Mouse (Mus musculus): ENCODE data around the gene Vps37b. TPM values are rescaled to one million over a fixed set of nuclear protein-coding genes. Genes with fewer than 3 reads are reported as not detected.
"Not testable (repeated sequence)": the region's sequence is repeated elsewhere in the genome, so short reads cannot be mapped to it uniquely, and the experiment has no call there.

The Vps37b gene
- polyA plus RNA-seq, 1 experiment from 2014 or later: 37.7 TPM

DNA sequence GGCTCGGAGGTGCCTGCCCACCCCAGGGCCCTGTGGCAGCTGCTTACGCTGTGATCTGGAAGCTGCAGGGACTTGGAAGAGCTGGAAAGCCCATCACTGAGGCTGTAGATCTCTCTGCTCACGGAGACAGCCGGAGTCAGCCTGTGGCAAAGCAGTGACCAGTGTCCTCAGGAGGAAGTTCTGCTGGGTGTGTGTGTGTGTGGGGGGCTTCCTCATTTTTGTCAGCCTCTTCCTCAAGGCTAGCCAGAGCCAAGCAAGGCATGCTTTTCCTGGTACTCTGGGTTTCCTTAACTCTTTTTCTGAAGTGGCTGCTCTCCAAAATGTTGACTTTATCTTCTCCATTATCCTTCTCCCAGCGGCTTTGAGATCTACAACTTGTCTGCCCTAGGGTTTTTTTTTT, 27.6 kb upstream of the Vps37b start:
- no peak overlapping the region for H3K4me2 ChIP-seq (replicated peaks)
- ATAC-seq (ENCODE audit: insufficient number of reproducible peaks, low FRiP score, low TSS enrichment, low read depth): no peak
- no peak overlapping the region for H3K4me3 ChIP-seq (replicated peaks)
- H3K27me3 ChIP-seq: no peaks in the 10 kb centered on the region
- H3K36me3 ChIP-seq: no peaks in the 10 kb centered on the region
- no peak overlapping the region for H3K9ac ChIP-seq
- H3K27ac ChIP-seq (replicated peaks): no peak overlapping the region
- peaks cover 2% of the 10 kb centered on the region; the same call in 1 of the 2 replicates for H3K4me1 ChIP-seq
- no peaks in the 10 kb centered on the region for H3K9me3 ChIP-seq (replicated peaks)
- WGBS: 60% methylated on average over 5 of the region's 5 CpGs

DNA sequence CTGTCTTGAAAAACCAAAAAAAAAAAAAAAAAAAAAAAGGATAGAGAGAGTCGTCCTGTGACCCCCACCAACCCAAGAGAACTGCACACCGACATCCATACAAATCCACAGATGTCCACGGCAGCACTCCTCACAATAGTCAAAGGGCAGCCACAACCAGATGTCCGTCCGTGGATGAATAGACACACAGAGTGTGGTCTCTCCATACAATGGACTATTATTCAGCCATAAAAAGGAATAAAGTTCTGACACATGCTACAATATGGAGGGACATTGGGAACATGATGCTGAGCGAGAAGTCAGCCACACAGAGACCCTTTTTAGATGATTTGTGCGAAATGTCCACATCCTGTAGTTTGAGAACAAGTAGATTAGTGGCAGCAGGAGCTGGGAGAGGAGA, 26.7 kb upstream of the Vps37b start:
- peaks cover 2% of the 10 kb centered on the region; the same call in 1 of the 2 replicates for H3K4me1 ChIP-seq
- WGBS: 82% methylated on average over 7 of the region's 7 CpGs

DNA sequence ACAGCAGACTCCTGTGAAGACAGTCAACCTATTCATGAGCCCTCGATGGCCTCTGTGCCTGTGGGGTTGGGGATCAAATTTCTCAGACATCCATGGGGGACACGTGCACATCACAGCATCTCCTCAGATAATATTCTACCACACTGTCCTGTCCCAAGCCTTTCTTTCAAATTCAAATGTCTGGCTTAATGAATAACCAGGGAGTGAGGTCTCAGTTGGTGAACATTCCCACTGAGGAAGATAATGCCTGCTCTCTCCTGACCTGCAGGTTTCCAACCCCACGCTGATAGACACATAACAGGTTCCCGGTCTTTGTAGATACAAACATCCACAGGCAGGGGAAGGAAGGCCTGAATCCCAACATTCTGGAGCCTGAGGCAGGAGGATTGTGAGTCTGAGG, 24.9 kb upstream of the Vps37b start:
- Histone ChIP-seq H3K4me2 (replicated peaks) (no peak overlapping the region), H3K9ac (no peak overlapping the region), H3K9me3 (replicated peaks) (no peaks in the 10 kb centered on the region), H3K36me3 (no peaks in the 10 kb centered on the region), H3K4me3 (replicated peaks) (no peak overlapping the region), H3K27me3 (no peaks in the 10 kb centered on the region), H3K4me1 (0 out of 2 replicates have a peak, but pooled peaks cover 2% of the 10 kb centered on the region), H3K27ac (replicated peaks) (no peak overlapping the region)
- WGBS: 34% methylated on average over 4 of the region's 4 CpGs
- ATAC-seq (ENCODE audit: insufficient number of reproducible peaks, low FRiP score, low TSS enrichment, low read depth): no peak

More for the DNA sequence above, 26.7 kb upstream of the Vps37b start:
- Histone ChIP-seq H3K27me3 (no peaks in the 10 kb centered on the region), H3K9me3 (replicated peaks) (no peaks in the 10 kb centered on the region), H3K4me2 (replicated peaks) (no peak overlapping the region), H3K36me3 (no peaks in the 10 kb centered on the region), H3K9ac (no peak overlapping the region), H3K4me3 (replicated peaks) (no peak overlapping the region), H3K27ac (replicated peaks) (no peak overlapping the region)
- no peak for ATAC-seq (ENCODE audit: insufficient number of reproducible peaks, low FRiP score, low TSS enrichment, low read depth)

DNA sequence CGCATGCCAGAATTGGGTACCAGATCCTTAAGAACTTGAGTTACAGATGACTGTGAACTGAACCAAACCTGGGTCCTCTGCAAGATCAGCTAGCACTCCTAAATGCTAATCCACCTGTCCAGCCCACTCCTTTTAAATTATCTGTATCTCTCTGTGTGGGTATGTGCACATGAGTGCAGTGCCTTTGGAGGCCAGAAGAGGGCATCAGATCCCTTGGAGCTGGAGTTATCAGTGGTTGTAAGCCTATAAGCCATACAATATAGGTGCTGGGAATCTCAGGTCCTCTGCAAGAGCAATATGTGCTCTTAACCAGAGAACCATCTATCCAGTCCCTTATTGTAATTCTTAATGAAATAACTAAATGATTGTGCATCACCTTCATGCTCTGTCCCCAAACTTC, 24.1 kb upstream of the Vps37b start:
- no peaks in the 10 kb centered on the region for H3K27me3 ChIP-seq
- no peak for ATAC-seq (ENCODE audit: insufficient number of reproducible peaks, low FRiP score, low TSS enrichment, low read depth)
- 0 out of 2 replicates have a peak, but pooled peaks cover 2% of the 10 kb centered on the region for H3K4me1 ChIP-seq
- WGBS: 94% methylated on average over 1 of the region's 1 CpGs
- H3K27ac ChIP-seq (replicated peaks): no peak overlapping the region
- H3K4me2 ChIP-seq (replicated peaks): no peak overlapping the region
- H3K4me3 ChIP-seq (replicated peaks): no peak overlapping the region
- H3K9ac ChIP-seq: no peak overlapping the region
- no peaks in the 10 kb centered on the region for H3K9me3 ChIP-seq (replicated peaks)
- H3K36me3 ChIP-seq: no peaks in the 10 kb centered on the region

DNA sequence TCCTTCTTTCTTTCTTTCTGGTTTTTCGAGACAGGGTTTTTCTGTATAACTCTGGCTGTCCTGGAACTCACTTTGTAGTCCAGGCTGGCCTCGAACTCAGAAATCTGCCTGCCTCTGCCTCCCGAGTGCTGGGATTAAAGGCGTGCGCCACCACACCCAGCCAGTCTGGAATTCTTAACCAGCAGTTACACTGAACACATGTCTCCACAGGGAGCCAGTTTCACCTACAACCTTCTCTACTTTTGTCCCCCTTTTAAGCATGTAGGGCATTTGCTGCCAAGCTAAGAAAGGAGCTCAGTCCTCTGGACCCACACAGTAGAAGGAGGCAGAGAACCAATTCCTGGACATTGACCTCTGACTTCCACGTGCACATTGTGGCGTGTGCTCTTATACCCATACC, 20.6 kb upstream of the Vps37b start:
- H3K27ac ChIP-seq (replicated peaks); H3K4me3 ChIP-seq (replicated peaks); H3K9ac ChIP-seq; H3K36me3 ChIP-seq; H3K4me2 ChIP-seq (replicated peaks); ATAC-seq (ENCODE audit: insufficient number of reproducible peaks, low FRiP score, low TSS enrichment, low read depth); H3K27me3 ChIP-seq; H3K9me3 ChIP-seq (replicated peaks): not testable (repeated sequence)
- H3K4me1 ChIP-seq: peaks cover 16% of the 10 kb centered on the region
- 94% methylated on average over 7 of the region's 7 CpGs for WGBS

DNA sequence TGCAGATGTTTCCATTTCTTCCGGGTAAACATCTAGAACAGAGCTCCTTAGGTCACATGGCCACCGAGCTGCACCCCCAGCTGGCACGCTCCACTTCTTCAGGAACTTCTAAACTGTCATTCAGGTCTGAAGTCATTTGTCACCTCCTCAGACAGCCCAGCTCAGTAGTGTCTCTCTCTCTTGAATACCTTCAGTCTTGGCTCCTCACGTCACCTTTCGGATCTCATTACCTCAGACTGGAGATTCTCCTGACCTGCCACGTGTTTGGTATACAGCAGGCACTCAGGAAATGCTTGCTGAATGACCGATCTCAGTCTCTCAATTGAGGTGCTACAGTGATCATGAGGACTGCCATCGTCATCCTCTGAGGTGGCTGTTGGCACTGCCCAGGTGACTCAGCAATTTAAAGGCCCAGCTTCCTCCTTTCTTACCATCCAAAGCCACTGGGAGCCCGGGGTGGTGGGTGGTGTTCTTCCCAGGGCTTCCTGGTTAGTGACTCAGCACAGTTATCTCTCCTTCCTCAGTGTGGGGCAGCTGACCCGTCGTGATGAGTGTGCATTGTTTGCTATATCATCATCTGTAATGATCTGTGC, 19.9 kb upstream of the Vps37b start:
- Histone ChIP-seq H3K9me3 (replicated peaks) (no peaks in the 10 kb centered on the region), H3K4me2 (replicated peaks) (no peak overlapping the region), H3K4me3 (replicated peaks) (no peak overlapping the region), H3K4me1 (peaks cover 21% of the 10 kb centered on the region), H3K36me3 (no peaks in the 10 kb centered on the region), H3K27ac (replicated peaks) (no peak overlapping the region), H3K27me3 (no peaks in the 10 kb centered on the region), H3K9ac (no peak overlapping the region)
- 77% methylated on average over 11 of the region's 11 CpGs for WGBS
- no peak for ATAC-seq (ENCODE audit: insufficient number of reproducible peaks, low FRiP score, low TSS enrichment, low read depth)

DNA sequence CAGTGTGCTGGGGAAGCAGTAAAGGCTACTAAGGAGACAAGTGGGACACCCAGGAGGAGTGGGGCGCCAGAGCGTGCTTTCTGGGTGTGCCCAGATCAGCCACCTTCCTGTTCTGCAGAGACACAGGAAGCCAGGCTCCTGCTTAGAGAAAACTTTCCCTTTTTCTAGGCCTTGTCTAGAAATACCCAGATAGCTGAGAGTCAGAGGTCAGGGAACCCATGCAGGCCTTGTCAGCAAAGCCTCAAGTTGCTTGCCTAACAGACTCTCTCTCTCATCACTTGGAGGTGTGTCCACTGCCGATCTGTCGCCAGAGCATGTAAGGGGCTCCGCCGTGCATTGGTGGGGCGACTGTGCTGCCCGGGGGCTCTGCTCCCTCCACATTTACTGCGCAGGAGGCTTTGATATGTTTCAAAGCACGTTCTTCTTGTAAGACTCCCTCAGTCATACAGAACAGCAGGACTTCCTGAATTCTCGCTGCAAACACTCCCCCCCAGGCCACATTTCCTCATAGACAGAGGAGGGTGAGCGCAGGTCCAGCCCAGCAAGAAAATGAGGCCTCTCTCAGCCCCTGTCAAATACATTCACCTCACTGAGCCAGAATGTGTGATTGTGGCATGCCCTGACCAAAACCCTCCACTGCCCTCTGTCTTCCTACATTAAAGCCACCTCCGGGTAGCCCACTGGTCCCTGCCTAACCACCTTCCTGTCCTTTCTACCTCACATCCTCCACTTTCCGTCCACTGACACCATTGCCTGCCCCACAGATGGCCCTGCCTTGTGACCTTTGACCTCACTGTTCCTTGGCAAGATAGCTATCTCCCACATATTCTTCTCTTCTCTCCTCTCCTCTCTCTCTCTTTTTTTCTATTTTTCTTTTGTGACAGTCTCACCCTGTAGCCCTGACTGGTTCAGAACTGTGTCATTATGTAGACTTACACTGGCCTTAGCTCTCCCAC, 18.3 kb upstream of the Vps37b start:
- 31% methylated on average over 14 of the region's 14 CpGs for WGBS
- no peak overlapping the region for H3K9ac ChIP-seq
- no peaks in the 10 kb centered on the region for H3K27me3 ChIP-seq
- H3K36me3 ChIP-seq: no peaks in the 10 kb centered on the region
- H3K4me1 ChIP-seq: peaks cover 21% of the 10 kb centered on the region
- H3K4me3 ChIP-seq (replicated peaks): no peak overlapping the region
- H3K4me2 ChIP-seq (replicated peaks): no peak overlapping the region
- ATAC-seq (ENCODE audit: insufficient number of reproducible peaks, low FRiP score, low TSS enrichment, low read depth): no peak
- H3K9me3 ChIP-seq (replicated peaks): no peaks in the 10 kb centered on the region
- H3K27ac ChIP-seq (replicated peaks): peak overlapping the region; percentile 70

DNA sequence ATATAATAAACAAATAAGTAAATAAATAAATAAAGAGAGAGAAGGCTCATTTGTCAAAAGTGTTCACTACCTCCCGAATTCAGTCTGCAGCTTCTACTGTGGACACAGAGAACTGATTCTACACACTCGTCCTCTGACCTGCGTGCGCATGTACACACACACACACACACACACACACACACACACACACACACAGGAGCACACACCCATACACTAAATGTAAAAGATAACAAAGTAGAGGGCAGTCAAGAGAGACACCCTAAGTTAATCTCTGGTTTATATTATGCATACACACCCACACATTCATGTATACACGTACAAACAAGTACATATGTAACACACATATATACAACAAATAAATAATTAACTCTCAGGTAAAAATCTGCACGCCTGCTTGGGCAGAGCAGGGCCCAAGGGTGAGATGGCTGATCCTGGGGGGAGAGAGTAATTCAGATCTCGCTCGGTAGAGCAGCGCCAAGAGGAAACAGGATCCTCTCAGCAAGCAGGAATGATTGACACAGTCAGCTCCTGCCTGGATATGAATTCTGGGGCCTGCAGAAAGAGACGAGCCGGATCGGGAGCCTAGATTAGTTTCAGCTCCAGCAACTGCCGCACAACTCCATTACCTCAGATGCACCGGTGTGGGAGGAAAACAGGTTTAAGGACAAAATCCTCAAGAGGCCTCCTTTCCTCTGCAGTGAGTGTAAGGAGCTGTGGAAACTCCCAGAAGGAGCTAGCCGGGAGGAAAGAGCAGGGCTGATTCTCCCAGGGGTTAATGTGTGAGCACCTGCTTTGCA, 17.4 kb upstream of the Vps37b start:
- Histone ChIP-seq H3K4me3 (replicated peaks) (no peak overlapping the region), H3K27ac (replicated peaks) (peak overlapping the region; percentile 70), H3K36me3 (no peaks in the 10 kb centered on the region), H3K4me1 (peaks cover 21% of the 10 kb centered on the region), H3K27me3 (no peaks in the 10 kb centered on the region), H3K4me2 (replicated peaks) (no peak overlapping the region), H3K9ac (no peak overlapping the region), H3K9me3 (replicated peaks) (no peaks in the 10 kb centered on the region)
- 36% methylated on average over 15 of the region's 15 CpGs for WGBS
- no peak; the same call in 1 of the 2 replicates for ATAC-seq (ENCODE audit: insufficient number of reproducible peaks, low FRiP score, low TSS enrichment, low read depth)

DNA sequence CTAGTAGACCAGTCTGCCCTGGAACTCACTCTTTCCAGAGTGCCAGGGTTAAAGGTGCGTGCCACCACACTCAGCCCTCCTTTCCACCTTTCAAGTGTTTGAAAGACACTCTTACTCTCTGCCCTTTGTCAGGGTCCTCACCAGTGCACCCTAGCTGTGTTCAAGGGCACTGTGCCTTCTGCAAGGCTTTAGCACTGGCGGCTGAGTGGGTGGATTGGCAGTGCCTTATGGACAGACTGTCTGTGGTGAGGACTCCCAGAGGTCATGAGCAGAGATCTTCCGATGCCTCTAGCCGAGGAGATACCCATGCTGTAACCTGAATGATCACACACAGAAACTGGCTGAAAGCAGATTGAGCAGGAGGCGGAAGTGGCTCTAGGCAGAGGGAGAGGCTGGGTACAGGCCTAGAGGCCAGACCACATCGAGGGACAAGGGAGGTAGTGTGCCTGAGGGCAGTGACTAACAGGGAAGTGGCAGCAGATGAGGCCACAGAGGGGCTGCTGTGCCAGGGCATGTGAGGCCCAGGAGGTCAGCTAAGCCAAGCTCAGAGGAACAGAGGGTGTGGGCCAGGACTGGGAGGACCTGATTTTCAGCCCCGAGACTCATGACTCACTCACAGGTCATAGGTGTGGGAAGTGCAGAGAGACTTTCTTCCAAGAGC, 14.8 kb upstream of the Vps37b start:
- no peak overlapping the region for H3K4me3 ChIP-seq (replicated peaks)
- H3K27ac ChIP-seq (replicated peaks): peak overlapping the region; percentile 71
- no peak overlapping the region for H3K4me2 ChIP-seq (replicated peaks)
- ATAC-seq (ENCODE audit: insufficient number of reproducible peaks, low FRiP score, low TSS enrichment, low read depth): no peak
- H3K4me1 ChIP-seq: peaks cover 28% of the 10 kb centered on the region
- H3K9ac ChIP-seq: no peak overlapping the region
- WGBS: 60% methylated on average over 7 of the region's 7 CpGs
- no peaks in the 10 kb centered on the region for H3K27me3 ChIP-seq
- no peaks in the 10 kb centered on the region for H3K9me3 ChIP-seq (replicated peaks)
- no peaks in the 10 kb centered on the region for H3K36me3 ChIP-seq

DNA sequence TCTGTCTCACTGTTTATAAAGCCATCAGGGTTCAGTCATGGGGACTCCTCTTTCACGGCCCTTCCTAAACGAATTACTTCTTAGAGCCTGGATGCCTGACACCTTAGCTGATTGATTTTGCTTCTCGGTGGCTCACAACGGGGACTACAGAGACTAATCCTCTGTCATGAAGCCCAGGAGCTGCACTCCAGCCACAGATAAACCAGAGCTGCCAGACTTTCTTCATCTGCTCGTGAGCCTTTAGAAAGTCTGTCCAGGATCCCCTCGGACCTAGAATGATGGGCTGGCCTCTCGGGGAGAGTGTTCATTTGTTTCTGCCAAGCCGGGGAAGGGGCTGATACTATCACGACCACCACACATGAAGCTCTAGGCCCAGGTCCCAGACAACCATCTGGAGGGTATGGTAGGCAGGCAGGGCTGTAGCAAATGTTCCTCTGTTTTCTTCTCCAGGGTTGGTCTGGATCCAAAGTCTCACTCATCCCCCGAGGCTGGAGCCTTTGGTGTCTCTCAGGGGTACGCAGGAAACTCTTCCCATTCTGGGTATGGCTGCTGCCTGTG, 13.5 kb upstream of the Vps37b start:
- Histone ChIP-seq H3K4me1 (peaks cover 25% of the 10 kb centered on the region), H3K4me3 (replicated peaks) (no peak overlapping the region), H3K4me2 (replicated peaks) (no peak overlapping the region), H3K27ac (replicated peaks) (no peak overlapping the region), H3K9ac (no peak overlapping the region), H3K9me3 (replicated peaks) (no peaks in the 10 kb centered on the region), H3K27me3 (no peaks in the 10 kb centered on the region), H3K36me3 (no peaks in the 10 kb centered on the region)
- ATAC-seq (ENCODE audit: insufficient number of reproducible peaks, low FRiP score, low TSS enrichment, low read depth): no peak
- 43% methylated on average over 11 of the region's 11 CpGs for WGBS

Data from embryonic facial prominence, embryonic 15.5 days (tissue).